Mouse (Mus musculus): Measurements from ENCODE around the gene Ces2f. TPM values are rescaled to one million over a fixed set of nuclear protein-coding genes. Genes with fewer than 3 reads are reported as not detected.

Gene Ces2f
- polyA plus RNA-seq (2017; shearing (Covaris generic)): not detected

DNA sequence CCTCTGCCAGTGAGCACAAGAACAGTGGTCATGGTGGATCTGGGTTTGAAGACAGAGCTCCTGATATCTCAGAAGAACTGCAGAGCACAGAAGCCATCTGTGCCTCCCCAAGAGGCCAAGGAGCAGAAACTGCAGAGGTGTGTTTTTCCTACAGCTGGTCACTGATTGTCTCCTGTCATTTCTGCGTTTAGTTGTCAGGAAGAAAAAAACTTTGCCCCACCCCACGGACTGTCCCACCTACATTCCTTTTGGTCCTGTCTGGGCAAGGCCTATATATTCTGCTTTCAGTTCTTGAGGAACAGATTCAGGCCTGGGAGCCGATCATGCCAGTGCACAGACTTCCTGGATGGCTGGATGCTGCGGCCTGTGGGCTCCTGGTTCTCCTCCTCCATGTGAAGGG lies at the start of gene Ces2f:
TSS of gene Ces2f (plus strand) at position 301 of the 400 bp plus-strand sequence.

DNA sequence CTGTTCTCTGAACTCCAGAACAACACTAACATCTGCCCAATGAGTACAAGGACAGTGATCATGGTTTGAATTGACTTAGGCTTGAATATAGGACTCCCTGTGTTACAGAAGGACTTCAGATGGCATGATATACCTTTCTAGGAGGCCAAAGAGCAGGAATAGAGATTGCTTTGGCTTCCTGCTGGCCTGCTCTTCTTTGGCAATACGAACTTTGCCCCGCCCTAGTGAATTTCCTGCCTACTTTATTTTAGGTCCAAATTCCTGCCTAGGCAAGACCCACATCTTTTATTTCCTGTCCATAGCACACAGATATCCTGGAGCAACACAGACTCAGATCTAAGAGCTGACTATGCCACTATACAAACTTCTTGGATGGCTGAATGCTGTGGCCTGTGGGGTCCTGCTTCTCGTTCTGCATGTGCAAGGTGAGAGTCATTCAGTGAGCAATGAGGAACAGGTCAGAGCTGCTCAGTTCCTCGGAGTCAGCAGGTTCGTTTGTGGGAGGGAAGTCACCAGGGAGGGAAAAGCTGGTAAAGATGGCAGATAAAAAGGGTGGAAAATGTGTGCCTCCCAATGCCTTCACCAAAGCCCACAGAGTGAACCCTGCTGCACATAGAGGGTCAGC lies 21.1 kb upstream of the Ces2f start, which contains the start of gene Ces2e:
TSS of gene Ces2e (plus strand) at position 289 of the 625 bp plus-strand sequence.

DNA sequence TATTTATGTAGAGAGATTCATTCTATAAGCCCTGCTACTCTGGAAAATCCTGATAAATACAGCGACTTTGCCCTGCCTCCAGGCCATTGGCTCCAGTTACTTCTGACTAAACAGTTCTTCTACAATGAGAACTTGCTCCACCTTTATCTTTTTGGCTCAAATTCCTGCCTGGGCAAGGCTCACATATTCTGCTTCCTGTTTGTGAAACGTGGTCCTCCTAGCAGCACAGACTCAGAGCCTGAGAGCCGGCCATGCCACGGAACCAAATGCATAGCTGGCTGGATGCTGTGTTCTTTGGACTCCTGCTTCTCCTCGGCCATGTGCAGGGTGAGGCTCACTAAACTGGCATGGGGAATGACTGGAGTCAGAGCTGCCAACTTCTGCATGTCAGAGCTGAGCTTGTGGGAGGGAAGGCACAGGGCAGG lies 14.4 kb downstream of the Ces2f start, which contains the start of gene Ces2g:
TSS of gene Ces2g (plus strand) at position 182 of the 425 bp plus-strand sequence.

DNA sequence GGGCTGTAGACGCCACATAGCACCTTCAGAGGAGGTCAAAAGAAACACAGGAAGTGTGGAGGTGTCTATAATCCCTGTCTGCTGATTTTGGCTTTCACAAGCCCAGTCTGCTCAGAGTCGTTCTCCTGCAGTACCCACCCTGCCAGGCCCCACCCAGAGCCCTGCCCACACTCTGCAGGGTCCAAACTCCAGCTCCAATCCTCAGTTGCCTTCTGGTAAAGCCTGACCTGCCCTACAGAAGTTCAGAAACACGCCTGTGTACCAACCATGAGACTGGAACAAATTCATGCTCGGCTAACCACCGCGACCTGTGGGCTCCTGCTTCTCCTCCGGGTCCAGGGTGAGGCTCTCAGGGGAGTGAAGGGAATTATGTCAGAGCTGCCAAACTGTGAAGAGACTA lies 53.4 kb downstream of the Ces2f start, which contains the start of gene Ces2h:
TSS of gene Ces2h (plus strand) at position 268 of the 400 bp plus-strand sequence.

Other genes starting within 250 kb of the Ces2f start
- gene Ces2a, start 213.4 kb upstream of the Ces2f start, polyA plus RNA-seq (2017; shearing (Covaris generic)): not detected
- gene Ces2b, start 115.8 kb upstream of the Ces2f start, polyA plus RNA-seq (2017; shearing (Covaris generic)): not detected
- gene Ces2c, start 100.3 kb upstream of the Ces2f start, polyA plus RNA-seq (2017; shearing (Covaris generic)): not detected
- gene Ces2e, start 21.1 kb upstream of the Ces2f start, polyA plus RNA-seq (2017; shearing (Covaris generic)): not detected
- not detected for gene Ces2g, start 14.4 kb downstream of the Ces2f start, polyA plus RNA-seq (2017; shearing (Covaris generic))
- not detected for gene Ces2h, start 53.5 kb downstream of the Ces2f start, polyA plus RNA-seq (2017; shearing (Covaris generic))
- not detected for gene Ces3a, start 101.2 kb downstream of the Ces2f start, polyA plus RNA-seq (2017; shearing (Covaris generic))
- not detected for gene Ces3b, start 136.4 kb downstream of the Ces2f start, polyA plus RNA-seq (2017; shearing (Covaris generic))
- gene Ces4a, start 184.4 kb downstream of the Ces2f start, polyA plus RNA-seq (2017; shearing (Covaris generic)): not detected
- gene Cbfb, start 223.3 kb downstream of the Ces2f start, polyA plus RNA-seq (2017; shearing (Covaris generic)): 89.9 TPM